Mouse (Mus musculus) CD4-positive helper T cell, adult 2 months (primary cell): ENCODE measurements at regions not wholly inside any gene's neighbourhood (a gene's known extent, or its start where the extent isn't known, plus 50 kb on each side); places are given as distances from the start of the nearest gene placed in this dataset.

Source experiments
- DNase-seq: peaks from one replicate; pipeline ENCODE4 v3.0.0-alpha.2; 2012; ENCODE audit warnings: low read depth, missing footprints, low spot score

DNA sequence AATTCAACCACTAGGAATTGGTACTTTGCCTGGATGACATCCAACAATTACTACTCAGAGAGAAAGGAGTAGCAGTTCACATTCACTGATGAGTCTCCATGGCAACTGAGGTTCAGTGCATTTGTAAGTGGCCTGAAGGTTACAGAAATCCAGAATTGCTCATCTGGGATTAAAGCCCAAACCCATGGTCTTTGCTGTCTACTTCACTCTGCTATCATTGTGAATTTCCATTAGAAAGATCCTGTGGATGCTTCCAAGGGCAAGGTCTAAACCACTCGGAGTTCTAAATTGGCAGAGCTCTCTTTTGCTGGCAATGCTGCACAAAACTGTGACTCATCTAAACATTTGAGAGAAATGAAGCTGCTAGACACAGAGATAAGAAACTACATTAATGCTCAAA is 319.9 kb upstream of the Tbl1x start:
- DNase-seq: no peak

DNA sequence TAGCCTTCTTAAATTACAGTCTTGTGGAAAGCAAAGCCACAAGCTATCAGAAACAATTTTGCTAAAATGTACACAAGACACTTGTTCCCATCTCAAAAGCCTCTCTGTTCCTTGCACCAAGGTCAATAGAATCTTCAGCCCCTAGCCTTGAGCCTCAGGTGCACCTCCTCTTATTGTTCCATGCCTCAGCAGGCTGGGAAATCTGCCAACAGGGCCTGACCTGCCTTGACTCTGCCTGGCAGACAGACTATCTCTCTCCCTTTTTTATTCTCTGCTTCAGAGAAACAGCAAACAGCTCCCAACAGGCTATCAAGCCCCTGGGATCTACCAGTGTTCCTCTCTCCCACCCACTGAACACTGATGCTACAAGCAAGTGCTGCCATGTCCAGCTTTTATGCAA is 302.1 kb upstream of the Tbl1x start:
- DNase-seq: no peak

DNA sequence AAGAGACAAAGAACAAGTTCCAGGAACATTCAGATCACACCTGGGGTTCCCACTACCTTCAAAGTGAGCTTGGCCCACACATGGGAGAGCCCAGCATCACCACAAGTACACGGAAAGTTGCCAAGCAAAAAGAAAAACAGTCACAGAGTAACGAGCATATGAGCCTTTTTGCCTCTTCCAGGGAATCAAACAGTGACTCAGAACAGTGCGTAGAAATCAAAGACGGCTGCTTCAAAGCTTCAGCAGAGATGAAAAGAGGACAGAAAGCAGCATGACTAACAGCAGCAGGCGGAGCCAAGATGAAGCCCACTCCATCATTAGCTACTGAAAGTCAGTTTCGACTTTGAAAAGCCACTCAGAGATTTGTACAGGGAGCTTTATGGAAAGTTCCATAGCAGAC is 291.5 kb upstream of the Tbl1x start:
- peak; percentile 16 for DNase-seq
